Mouse (Mus musculus): ENCODE data around the gene Gm10153. TPM values are rescaled to one million over a fixed set of nuclear protein-coding genes. Genes with fewer than 3 reads are reported as not detected.

The Gm10153 gene
- total RNA-seq (2023) = not detected

GRCm38 (mm10) chr7:142190289-142190688 is at the start of gene Gm10153:
Gm10153 (minus strand) TSS chr7:142190389.

GRCm38 (mm10) chr7:142229871-142230270 is 39.7 kb upstream of the Gm10153 start, which contains the start of gene Krtap5-5:
Krtap5-5 (minus strand) TSS chr7:142229971.

GRCm38 (mm10) chr7:142211559-142211958 is 21.4 kb upstream of the Gm10153 start, which contains the start of gene Gm7579:
Gm7579 (plus strand) TSS chr7:142211859.

DNA sequence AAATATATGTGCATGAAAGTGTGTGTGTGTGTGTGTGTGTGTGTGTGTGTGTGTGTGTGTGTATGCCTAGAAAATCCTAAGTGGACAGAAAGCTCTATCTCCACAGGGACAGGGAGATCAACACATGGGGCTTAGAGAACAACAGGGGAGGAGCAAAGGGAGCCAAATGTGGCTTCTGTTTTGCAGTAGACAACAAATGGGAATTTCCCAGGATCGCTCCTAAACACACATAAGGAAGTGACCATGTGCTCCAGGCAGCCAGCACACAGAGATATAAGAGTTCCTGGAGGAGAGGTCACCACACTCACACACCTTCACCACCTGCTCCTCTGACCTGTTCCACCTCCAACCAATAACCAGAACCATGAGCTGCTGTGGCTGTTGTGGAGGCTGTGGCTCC is 10.9 kb upstream of the Gm10153 start, which contains the start of gene Krtap5-3:
Gene Krtap5-3 (plus strand): TSS at position 301 of the 400 bp plus-strand sequence.

GRCm38 (mm10) chr7:142175905-142176304 is 14.3 kb downstream of the Gm10153 start, which contains the start of gene Krtap5-2:
Krtap5-2 (minus strand) TSS chr7:142176005.

DNA sequence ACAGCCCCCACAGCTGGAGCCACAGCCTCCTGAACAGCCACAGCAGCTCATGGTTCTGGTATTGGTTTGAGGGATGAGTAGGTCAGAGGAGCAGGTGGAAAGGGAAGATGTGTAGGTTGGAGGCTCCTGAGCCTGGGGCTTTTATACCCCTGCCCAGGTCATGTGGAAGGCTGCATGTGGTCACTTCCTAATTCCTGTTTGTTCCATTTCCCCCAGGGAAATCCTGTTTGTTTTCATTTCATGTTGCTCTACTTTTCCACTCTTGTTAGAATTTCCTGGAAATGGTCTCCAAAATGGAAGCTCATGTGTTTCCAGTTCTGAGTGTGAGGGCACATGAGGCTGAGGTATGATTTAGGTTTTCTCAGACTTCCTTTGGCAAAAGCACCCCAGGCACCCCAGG is 24.6 kb downstream of the Gm10153 start, which contains the start of gene Gm4553:
Gene Gm4553 (minus strand): TSS at position 101 of the 400 bp plus-strand sequence.

DNA sequence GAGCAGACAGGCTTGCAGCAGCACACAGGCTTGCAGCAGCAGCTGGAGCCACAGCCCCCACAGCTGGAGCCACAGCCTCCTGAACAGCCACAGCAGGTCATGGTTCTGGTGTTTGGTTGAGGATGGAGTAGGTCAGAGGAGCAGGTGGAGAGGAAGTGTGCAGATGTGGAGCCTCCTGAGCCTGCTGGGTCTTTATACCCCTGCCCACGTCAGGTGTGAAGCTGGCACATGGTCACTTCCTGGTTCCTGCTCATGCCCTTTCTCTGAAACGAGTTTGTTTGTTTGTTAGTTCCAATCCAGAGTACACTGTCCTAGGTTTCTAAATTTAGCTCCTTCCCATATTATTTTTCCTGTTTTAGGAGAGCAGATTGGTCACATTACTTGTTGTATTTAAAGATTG is 33.2 kb downstream of the Gm10153 start, which contains the start of gene Gm29735:
Gene Gm29735 (minus strand): TSS at position 101 of the 400 bp plus-strand sequence.

DNA sequence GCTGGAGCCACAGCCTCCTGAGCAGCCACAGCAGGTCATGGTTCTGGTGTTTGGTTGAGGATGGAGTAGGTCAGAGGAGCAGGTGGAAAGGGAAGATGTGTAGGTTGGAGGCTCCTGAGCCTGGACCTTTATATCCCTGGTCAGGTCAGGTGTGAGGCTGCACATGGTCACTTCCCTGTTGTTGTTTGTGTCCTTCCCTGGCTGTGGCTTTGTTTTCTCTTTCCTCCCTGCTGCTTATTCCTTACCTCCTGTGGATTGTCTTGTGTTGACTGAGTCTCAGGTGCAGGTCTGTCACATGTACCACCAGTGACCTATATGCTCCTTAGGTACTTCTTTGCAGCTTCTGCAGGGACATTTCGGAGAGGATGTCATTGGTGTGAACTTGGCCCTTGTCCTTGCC is 45.7 kb downstream of the Gm10153 start, which contains the start of gene Gm45337:
Gene Gm45337 (minus strand): TSS at position 101 of the 400 bp plus-strand sequence.

Other genes with a start within 250 kb of the Gm10153 start
- not detected for gene Brsk2, start 240.6 kb downstream of the Gm10153 start, total RNA-seq (2023)
- 10 to 100 TPM; 51.1 to 64.6 TPM for gene Mob2, start 129.3 kb downstream of the Gm10153 start, total RNA-seq (2023)
- 1 to 10 TPM in 1 of 2 experiments, under 1 TPM in 1; 0.44 to 1.4 TPM for gene Dusp8, start 94.5 kb downstream of the Gm10153 start, total RNA-seq (2023)
- gene Gm45618, start 69.7 kb downstream of the Gm10153 start, total RNA-seq (2023) = not detected
- not detected for gene Gm39115, start 54.4 kb downstream of the Gm10153 start, total RNA-seq (2023)
- not detected for gene Gm45337, start 45.8 kb downstream of the Gm10153 start, total RNA-seq (2023)
- not detected for gene Gm29735, start 33.3 kb downstream of the Gm10153 start, total RNA-seq (2023)
- gene Gm4553, start 24.6 kb downstream of the Gm10153 start, total RNA-seq (2023) = not detected
- not detected for gene Krtap5-2, start 14.4 kb downstream of the Gm10153 start, total RNA-seq (2023)
- gene Krtap5-3, start 11.0 kb upstream of the Gm10153 start, total RNA-seq (2023) = not detected
- gene Gm7579, start 21.5 kb upstream of the Gm10153 start, total RNA-seq (2023) = not detected
- not detected for gene Krtap5-5, start 39.6 kb upstream of the Gm10153 start, total RNA-seq (2023)
- not detected for gene Gm40460, start 50.7 kb upstream of the Gm10153 start, total RNA-seq (2023)
- not detected for gene Gm2431, start 68.0 kb upstream of the Gm10153 start, total RNA-seq (2023)
- not detected for gene Gm4559, start 84.0 kb upstream of the Gm10153 start, total RNA-seq (2023)
- not detected for gene Krtap5-1, start 106.7 kb upstream of the Gm10153 start, total RNA-seq (2023)
- gene Krtap5-4, start 113.2 kb upstream of the Gm10153 start, total RNA-seq (2023) = not detected
- 10 to 100 TPM; 17.0 to 21.9 TPM for gene Ifitm10, start 183.4 kb upstream of the Gm10153 start, total RNA-seq (2023)
- 10 to 100 TPM in 1 of 2 experiments, 1 to 10 TPM in 1; 2.6 to 11.5 TPM for gene Gm49369, start 192.3 kb upstream of the Gm10153 start, total RNA-seq (2023)
- gene Ctsd, start 197.6 kb upstream of the Gm10153 start, total RNA-seq (2023) = 100 to 1,000 TPM; 244 to 275 TPM
- not detected for gene Syt8, start 244.5 kb upstream of the Gm10153 start, total RNA-seq (2023)